Mouse (Mus musculus) heart, adult 9 months (tissue): ENCODE measurements around the gene Egln3.

Experiments
- DNase-seq, 2 experiments: peaks; one replicate each; pipeline ENCODE4 v3.0.0; 2022; ENCODE audit warnings: low spot score in 2 of 2

The Egln3 gene

DNA sequence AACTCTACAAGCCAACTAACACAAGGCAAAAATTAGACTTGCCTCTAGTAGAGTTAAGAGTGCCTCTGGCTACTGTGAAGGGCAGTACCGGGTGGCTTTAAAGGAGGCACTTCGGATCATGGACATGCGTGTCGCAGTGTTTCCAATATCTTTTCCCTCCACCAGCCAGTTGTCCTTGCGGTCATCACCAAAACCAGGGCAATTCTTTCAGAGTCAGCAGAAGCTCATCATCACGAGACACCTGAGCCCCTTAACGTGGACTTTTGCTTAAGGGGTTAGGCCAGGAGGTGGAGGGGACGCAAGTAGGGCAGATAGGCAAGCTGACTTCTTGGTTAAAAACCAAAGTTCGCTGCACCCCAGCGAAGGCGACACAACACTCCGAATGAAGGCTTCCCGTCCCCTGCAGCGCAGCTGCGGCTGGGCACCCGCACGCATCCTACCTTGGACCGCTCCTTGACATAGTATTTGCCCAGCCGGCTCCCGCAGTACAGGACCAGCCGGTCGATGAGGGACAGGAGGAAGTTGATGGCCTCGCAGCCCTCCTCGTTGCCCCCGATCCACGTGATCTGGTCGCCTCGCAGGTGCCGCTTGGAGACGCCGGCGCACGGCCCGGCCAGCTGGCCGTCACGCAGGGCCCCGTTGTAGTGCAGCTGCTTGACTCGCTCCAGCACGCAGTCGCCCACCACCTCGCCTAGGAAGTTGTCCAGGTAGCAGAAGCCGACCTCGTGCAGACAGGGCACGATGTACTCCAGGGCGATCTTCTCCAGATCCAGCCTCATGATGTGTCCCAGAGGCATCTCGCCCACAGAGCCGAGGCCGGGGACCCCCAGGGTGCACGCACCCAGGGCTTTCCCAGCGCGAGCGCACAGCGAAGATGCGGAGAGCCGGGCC is 650 bp downstream of the Egln3 start:
- peak in 1 of 2 experiments; percentile 44 for DNase-seq

DNA sequence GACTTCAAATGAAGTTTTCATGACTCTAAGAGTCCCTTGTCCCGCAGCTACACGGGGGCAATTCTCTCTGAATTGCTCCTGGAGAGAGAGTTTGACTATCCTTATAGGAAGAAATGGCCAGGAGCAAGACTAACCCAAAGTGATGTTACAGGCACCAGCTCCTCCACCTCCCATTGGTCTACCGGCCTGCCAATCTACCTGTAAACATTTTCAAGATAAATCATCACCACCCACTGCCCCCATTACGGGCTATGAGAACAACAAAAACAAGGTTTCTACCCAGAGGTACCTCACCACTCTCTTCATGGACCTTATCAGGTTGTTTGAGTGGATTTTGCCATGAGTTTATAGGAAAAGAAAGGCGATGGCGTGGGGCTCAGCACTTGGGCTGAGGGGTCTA is 1.4 kb downstream of the Egln3 start:
- DNase-seq = peak in 1 of 2 experiments; percentile 27

GRCm38 (mm10) chr12:54200856-54201255 is 2.8 kb downstream of the Egln3 start:
- DNase-seq = no peak

- DNase-seq = no peak
These were observed 3.5 kb downstream of the Egln3 start for GRCm38 (mm10) chr12:54200172-54200571.

GRCm38 (mm10) chr12:54198282-54198918 is 5.3 kb downstream of the Egln3 start:
- DNase-seq = no peak

- no peak for DNase-seq
These were observed 5.8 kb downstream of the Egln3 start for GRCm38 (mm10) chr12:54197849-54198248.

DNA sequence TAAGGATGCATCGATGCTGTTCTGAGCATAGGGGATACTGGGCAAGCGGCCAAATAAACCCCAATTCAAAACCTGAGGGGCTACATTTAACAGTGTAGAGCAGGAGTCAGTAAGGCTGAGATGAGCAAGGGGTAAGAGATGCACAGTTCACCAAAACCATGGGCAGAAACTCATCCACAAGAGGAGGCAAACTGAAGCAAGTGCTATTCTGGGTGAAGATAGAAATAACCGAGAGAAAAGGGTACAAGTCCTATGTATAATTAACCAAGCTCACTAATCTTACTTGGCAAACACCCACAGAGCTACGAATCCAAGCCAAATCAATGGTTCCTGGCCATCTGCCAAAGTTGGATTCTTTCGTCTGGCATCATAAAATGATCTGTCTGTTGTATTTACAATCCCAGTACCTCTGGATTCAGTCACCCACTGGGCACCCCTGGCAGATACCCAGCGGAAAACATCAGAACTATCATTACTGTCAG is 6.3 kb downstream of the Egln3 start:
- DNase-seq = no peak

GRCm38 (mm10) chr12:54196881-54197280 is 6.8 kb downstream of the Egln3 start:
- DNase-seq = no peak

GRCm38 (mm10) chr12:54194159-54194558 is 9.5 kb downstream of the Egln3 start:
- DNase-seq = no peak

DNA sequence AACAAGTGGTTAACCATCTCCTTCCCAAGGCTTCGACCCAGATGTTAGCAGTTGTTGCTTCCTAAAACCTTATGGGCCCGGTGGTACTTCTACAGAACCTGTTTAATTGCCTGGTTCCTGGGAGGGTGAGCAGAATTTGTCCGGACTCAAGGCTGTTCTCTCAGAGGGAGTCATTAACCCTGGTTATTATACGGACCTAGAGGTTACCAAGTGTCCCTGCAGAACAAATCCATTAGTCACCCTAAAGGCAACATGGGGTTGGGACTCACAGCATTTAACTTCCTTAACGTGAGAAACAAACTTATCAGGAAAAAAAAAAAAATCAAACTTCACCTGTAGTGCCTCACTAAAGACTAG is 11.4 kb downstream of the Egln3 start:
- DNase-seq = no peak

DNA sequence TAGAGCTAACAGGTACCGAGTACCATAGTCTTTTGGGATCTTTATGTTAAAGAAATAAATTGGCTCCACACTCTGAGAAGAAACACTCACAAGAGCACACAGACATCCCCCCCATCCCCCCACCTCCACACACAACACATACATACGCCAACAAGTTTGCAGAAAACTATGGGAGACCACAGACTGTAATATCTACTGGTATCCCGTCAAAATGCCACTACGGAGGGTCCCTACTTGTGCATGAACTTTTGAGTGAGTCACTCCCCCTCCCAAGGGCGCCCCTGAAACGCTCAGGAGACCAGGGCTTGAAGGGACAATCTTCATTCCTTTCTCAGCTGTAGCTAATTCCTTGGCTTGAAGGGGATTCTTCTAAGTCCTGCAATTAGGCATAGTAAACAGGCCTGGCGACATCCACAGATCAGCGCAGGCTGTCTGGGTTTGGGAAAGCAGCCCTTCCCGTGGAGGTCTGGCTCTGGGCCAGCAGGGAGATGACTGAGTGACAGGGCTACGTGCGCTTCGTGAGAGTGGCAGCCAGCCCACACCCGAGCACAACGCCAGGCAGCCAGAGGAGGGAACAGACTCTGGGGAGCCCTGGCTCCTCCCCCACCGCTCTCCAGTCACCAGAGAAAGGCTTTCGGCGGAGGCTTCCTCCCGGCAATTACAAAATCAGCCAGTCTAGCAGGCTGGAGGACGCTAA is 11.9 kb downstream of the Egln3 start:
- peak; percentile 86 to 93 for DNase-seq

DNA sequence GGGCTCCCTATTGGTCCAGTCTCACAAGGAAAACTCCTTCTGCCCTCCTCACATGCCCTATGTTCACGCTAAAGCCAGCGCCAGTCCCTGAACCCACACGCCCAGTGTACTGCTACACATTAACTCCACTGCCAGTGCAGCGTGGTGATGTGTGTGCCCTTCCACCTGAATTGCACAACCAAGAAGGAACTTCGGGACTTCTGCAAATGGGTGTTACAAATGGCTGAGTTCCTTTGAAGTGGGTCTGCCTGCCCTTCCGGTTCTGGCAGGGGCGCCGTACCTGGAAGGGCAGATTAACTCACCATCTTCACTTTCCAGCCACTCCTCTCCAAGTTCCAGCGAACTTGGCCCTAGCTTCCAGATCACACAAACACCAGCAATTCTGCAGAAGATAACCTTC is 12.5 kb downstream of the Egln3 start:
- no peak for DNase-seq

GRCm38 (mm10) chr12:54187812-54188600 is 15.7 kb downstream of the Egln3 start:
- DNase-seq = peak; percentile 73 to 79

DNA sequence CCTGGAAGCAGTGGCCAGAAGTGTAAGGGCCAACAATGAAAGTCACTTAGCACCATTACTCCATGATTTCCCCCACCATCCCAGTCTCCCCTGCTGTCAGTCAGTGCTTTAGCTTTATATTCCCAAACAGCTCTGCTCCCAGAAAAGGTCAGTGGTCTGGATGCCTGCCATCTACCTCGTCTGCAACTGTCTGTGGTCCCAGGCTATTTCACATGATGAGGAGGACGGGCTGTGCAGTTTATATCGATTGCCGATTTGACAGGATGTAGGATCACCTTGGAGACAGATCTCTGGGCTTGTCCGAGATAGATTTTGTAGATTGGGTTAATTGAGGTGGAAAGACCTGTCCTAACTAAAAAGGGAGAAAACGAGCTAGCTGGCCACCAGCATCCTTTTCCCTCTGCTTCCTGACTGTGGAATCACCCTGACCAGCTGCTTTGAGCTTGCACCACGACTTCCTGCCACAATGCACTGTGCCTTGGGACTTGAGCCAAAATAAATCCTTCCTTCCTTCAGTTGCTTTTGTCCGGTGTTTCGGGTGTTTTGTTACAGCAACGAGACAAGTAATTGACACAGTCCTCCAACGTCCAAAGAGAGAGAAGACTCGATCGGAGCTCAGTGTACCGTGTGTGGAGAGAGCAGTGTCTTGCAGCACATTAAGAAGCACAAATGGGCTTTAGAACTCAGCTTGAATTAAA is 16.6 kb downstream of the Egln3 start:
- DNase-seq = no peak

- DNase-seq = no peak
These were observed 19.4 kb downstream of the Egln3 start for GRCm38 (mm10) chr12:54184264-54184663.

GRCm38 (mm10) chr12:54178323-54178722 is 25.3 kb downstream of the Egln3 start:
- no peak for DNase-seq

DNA sequence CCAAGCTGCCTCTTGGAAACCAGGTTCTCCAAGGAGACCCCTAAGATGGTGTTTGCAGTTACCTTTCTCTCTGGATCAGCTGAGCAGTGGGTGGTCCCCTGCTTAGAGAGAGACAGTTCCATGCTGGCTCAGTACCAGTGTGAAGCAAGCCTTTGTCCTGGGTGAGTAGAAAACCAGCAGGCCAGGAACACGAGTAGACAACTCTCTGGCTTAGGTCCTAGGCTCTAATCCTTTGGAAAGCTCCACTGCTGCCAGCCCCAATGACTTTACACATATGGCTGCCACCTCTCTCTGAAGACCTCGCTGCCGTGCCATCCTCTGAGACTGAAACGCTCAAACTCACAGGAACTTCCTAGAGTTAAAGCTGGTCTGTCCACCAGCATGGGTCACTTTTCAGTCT is 34.9 kb downstream of the Egln3 start:
- DNase-seq = no peak

DNA sequence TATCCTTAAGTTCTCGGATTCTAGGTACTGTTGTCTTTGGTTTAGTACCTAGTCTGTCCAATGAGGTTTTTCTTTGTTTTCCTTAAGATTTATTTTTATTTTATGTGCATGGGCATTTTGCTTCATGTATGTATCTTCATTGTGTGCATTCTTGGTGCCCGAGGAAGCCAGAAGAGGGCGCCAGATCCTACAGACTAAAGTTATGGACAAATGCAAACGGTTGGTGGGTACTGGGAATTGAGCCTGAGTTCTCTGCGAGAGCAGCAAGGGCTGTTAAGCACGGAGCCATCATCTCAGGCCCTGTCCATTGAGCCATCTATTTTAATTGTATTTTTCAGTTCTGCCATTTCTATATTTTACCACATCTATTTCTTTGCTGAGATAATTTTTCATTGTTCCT is 35.9 kb downstream of the Egln3 start:
- no peak for DNase-seq

DNA sequence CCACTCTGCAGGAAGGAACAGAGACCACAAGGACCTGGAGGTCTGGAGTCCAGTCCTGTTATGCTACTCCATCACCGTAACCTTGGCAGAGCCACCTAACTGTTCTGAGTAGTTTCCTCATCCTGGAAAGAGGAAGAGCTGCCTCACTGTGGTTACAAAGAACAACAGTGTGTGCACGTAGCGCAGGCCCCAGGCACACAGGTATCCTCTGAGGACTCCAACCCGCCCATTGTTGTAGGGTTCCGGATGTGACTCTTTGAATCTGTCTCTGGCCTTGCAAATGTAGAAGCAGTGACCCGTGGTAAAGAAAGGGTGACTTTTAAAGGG is 39.0 kb downstream of the Egln3 start:
- no peak for DNase-seq

DNA sequence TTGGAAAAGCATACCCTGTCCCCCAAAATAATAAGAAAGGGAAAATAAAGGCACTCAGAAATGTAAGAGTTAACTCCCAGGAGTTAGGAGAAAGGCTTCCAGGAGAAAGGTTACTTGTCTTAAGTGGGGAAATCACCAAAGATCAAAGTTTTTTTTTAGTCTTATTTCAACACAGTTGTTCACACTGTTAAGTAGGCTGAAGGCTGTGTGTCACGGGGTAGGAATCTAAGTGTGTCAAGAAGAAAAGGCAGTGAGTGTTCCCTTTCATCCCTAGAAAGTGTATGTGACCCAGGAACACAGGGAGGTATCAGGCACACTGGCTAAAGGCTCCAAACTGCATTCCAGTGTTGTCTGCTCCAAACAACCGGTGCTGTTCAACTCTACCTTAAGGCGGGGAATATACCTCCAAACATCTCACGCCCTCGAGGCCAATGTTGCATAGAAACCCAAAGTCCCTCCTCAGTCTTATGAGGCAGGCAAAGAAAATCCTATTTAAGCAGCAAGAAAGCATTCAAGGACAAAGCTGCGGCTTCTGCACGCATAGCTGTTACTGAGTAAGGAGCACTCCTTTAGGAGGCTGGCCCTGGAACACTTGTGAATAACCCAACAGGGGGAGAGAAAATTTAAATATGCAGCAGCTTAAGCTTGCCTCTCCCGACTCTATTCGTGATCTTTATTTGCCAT is 39.5 kb downstream of the Egln3 start:
- DNase-seq = no peak

DNA sequence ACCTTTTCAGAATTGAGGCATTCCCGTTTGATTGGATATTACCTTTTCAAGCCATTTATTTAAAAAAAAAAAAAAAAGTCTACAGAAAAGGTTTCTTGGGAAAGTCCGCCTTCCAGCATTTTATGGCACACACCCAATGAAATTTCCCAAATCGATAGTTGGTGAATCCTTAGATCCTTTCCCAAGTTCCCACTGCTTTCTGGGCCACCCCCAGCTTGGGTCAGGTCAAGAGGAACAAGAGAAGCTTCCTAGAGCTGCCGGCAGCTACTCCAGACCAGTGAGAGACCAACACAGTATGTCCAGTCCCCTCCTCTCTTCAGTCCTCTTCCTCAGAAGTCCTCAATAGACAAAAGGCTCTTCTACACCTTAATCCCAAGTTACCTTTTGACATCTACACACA is 40.5 kb downstream of the Egln3 start:
- DNase-seq = no peak
